Mouse (Mus musculus): Measurements from ENCODE around the gene Fggy. TPM values are rescaled to one million over a fixed set of nuclear protein-coding genes. Genes with fewer than 3 reads are reported as not detected.

Fggy gene
- total and polyA plus RNA-seq, 2 experiments from 2014 or later = 2.7 to 3.9 TPM

GRCm38 (mm10) chr4:95543529-95543928 lies 13.8 kb upstream of the Fggy start:
- ATAC-seq (ENCODE audit: insufficient read depth, low read depth) (no peak), DNase-seq (ENCODE audit: low spot score) (no peak)
- no peak overlapping the region for H3K4me3 ChIP-seq (ENCODE audit: low read depth, low read length)
- no peak overlapping the region for H3K4me2 ChIP-seq (ENCODE audit: low read depth, low read length)
- no peaks in the 10 kb centered on the region for H3K9me3 ChIP-seq (replicated peaks; ENCODE audit: control insufficient read depth, low read length)
- 90% methylated on average over 4 of the region's 4 CpGs for WGBS
- H3K27me3 ChIP-seq (ENCODE audit: control insufficient read depth, insufficient read depth, low read length) = no peaks in the 10 kb centered on the region
- no peak overlapping the region for H3K9ac ChIP-seq (replicated peaks; ENCODE audit: low read depth, low read length)
- TF ChIP-seq EP300 (IDR thresholded peaks at IDR 0.05; ENCODE audit: low read depth) (no peak), CTCF (IDR thresholded peaks at IDR 0.05; ENCODE audit: low read depth) (no peak)
- no peaks in the 10 kb centered on the region for H3K36me3 ChIP-seq (replicated peaks; ENCODE audit: control insufficient read depth, insufficient read depth, low read length)
- H3K27ac ChIP-seq (ENCODE audit: low read depth) = no peak overlapping the region
- H3K4me1 ChIP-seq (ENCODE audit: control insufficient read depth, insufficient read depth) = no peaks in the 10 kb centered on the region

- 34% methylated on average over 16 of the region's 16 CpGs for WGBS
- no peak for DNase-seq (ENCODE audit: low spot score)
- H3K36me3 ChIP-seq (replicated peaks; ENCODE audit: control insufficient read depth, insufficient read depth, low read length) = no peaks in the 10 kb centered on the region
- H3K27me3 ChIP-seq (ENCODE audit: control insufficient read depth, insufficient read depth, low read length) = no peaks in the 10 kb centered on the region
- peak overlapping the region; percentile 55 for H3K9ac ChIP-seq (replicated peaks; ENCODE audit: low read depth, low read length)
- TF ChIP-seq CTCF (IDR thresholded peaks at IDR 0.05; ENCODE audit: low read depth) (no peak), EP300 (IDR thresholded peaks at IDR 0.05; ENCODE audit: low read depth) (no peak)
- H3K4me2 ChIP-seq (ENCODE audit: low read depth, low read length) = peak overlapping the region; percentile 62
- peak overlapping the region; percentile 87 for H3K27ac ChIP-seq (ENCODE audit: low read depth)
- ATAC-seq (ENCODE audit: insufficient read depth, low read depth) = peak; percentile 26
- peak overlapping the region; percentile 50 for H3K4me3 ChIP-seq (ENCODE audit: low read depth, low read length)
- H3K9me3 ChIP-seq (replicated peaks; ENCODE audit: control insufficient read depth, low read length) = no peaks in the 10 kb centered on the region
- H3K4me1 ChIP-seq (ENCODE audit: control insufficient read depth, insufficient read depth) = peaks cover 6% of the 10 kb centered on the region; the same call in 1 of the 2 replicates
Measured at GRCm38 (mm10) chr4:95556663-95557332, 509 bp upstream of the Fggy start.

- ATAC-seq (ENCODE audit: insufficient read depth, low read depth) (no peak), DNase-seq (ENCODE audit: low spot score) (peak; percentile 59)
- H3K4me1 ChIP-seq (ENCODE audit: control insufficient read depth, insufficient read depth) = peaks cover 6% of the 10 kb centered on the region; the same call in 1 of the 2 replicates
- H3K4me3 ChIP-seq (ENCODE audit: low read depth, low read length) = no peak overlapping the region
- H3K9me3 ChIP-seq (replicated peaks; ENCODE audit: control insufficient read depth, low read length) = no peaks in the 10 kb centered on the region
- WGBS = 21% methylated on average over 4 of the region's 4 CpGs
- no peaks in the 10 kb centered on the region for H3K36me3 ChIP-seq (replicated peaks; ENCODE audit: control insufficient read depth, insufficient read depth, low read length)
- TF ChIP-seq EP300 (IDR thresholded peaks at IDR 0.05; ENCODE audit: low read depth) = no peak
- TF ChIP-seq CTCF (IDR thresholded peaks at IDR 0.05; ENCODE audit: low read depth) = no peak
- H3K9ac ChIP-seq (replicated peaks; ENCODE audit: low read depth, low read length) = no peak overlapping the region
- no peaks in the 10 kb centered on the region for H3K27me3 ChIP-seq (ENCODE audit: control insufficient read depth, insufficient read depth, low read length)
- peak overlapping the region; percentile 87 for H3K27ac ChIP-seq (ENCODE audit: low read depth)
- H3K4me2 ChIP-seq (ENCODE audit: low read depth, low read length) = no peak overlapping the region
Measured at GRCm38 (mm10) chr4:95558271-95558888, 1.1 kb downstream of the Fggy start.

- WGBS = 72% methylated on average over 3 of the region's 3 CpGs
- Histone ChIP-seq H3K27ac (ENCODE audit: low read depth) (no peak overlapping the region), H3K4me3 (ENCODE audit: low read depth, low read length) (no peak overlapping the region), H3K4me2 (ENCODE audit: low read depth, low read length) (no peak overlapping the region), H3K36me3 (replicated peaks; ENCODE audit: control insufficient read depth, insufficient read depth, low read length) (no peaks in the 10 kb centered on the region), H3K4me1 (ENCODE audit: control insufficient read depth, insufficient read depth) (no peaks in the 10 kb centered on the region), H3K27me3 (ENCODE audit: control insufficient read depth, insufficient read depth, low read length) (no peaks in the 10 kb centered on the region), H3K9me3 (replicated peaks; ENCODE audit: control insufficient read depth, low read length) (no peaks in the 10 kb centered on the region), H3K9ac (replicated peaks; ENCODE audit: low read depth, low read length) (no peak overlapping the region)
- DNase-seq (ENCODE audit: low spot score) (no peak), ATAC-seq (ENCODE audit: insufficient read depth, low read depth) (no peak)
- TF ChIP-seq CTCF (IDR thresholded peaks at IDR 0.05; ENCODE audit: low read depth) (no peak), EP300 (IDR thresholded peaks at IDR 0.05; ENCODE audit: low read depth) (no peak)
Measured at GRCm38 (mm10) chr4:95571621-95572020, 14.3 kb downstream of the Fggy start.

- DNase-seq (ENCODE audit: low spot score) (no peak), ATAC-seq (ENCODE audit: insufficient read depth, low read depth) (no peak)
- no peaks in the 10 kb centered on the region for H3K4me1 ChIP-seq (ENCODE audit: control insufficient read depth, insufficient read depth)
- H3K9me3 ChIP-seq (replicated peaks; ENCODE audit: control insufficient read depth, low read length) = no peaks in the 10 kb centered on the region
- no peaks in the 10 kb centered on the region for H3K36me3 ChIP-seq (replicated peaks; ENCODE audit: control insufficient read depth, insufficient read depth, low read length)
- no peak overlapping the region for H3K4me3 ChIP-seq (ENCODE audit: low read depth, low read length)
- TF ChIP-seq CTCF (IDR thresholded peaks at IDR 0.05; ENCODE audit: low read depth) (no peak), EP300 (IDR thresholded peaks at IDR 0.05; ENCODE audit: low read depth) (no peak)
- no peak overlapping the region for H3K4me2 ChIP-seq (ENCODE audit: low read depth, low read length)
- no peak overlapping the region for H3K27ac ChIP-seq (ENCODE audit: low read depth)
- H3K27me3 ChIP-seq (ENCODE audit: control insufficient read depth, insufficient read depth, low read length) = no peaks in the 10 kb centered on the region
- H3K9ac ChIP-seq (replicated peaks; ENCODE audit: low read depth, low read length) = no peak overlapping the region
Measured at GRCm38 (mm10) chr4:95573704-95574103, 16.4 kb downstream of the Fggy start.
